Mouse (Mus musculus) Patski (cell line): ENCODE results near the gene Ahsa2. TPM values are rescaled to one million over a fixed set of nuclear protein-coding genes. Genes with fewer than 3 reads are reported as not detected.
"Not testable (repeated sequence)": the region's sequence is repeated elsewhere in the genome, so short reads cannot be mapped to it uniquely, and the experiment has no call there.

ENCODE experiments used
- ATAC-seq: fragments of 100-300 bp; one replicate; pipeline ENCODE4 v1.8.0; 2021
- CTCF ChIA-PET: fragments of 350-600 bp; sonication (Branson Sonifier 250); formaldehyde crosslinking; loops from one replicate; lab custom pipeline; 2022; ENCODE audit warnings: inconsistent platforms; lab: Charles Lee
- POLR2A ChIA-PET: fragments of 350-600 bp; sonication (Branson Sonifier 250); formaldehyde crosslinking; loops from one replicate; lab custom pipeline; 2022; ENCODE audit warnings: antibody characterized with exemption, inconsistent platforms; lab: Charles Lee
- DNase-seq: peaks from one replicate; pipeline ENCODE4 v3.0.0-alpha.2; 2011; ENCODE audit warnings: low read depth, low spot score
- H3K27me3 ChIP-seq: fragments of 371-371 bp; one replicate; pipeline ENCODE4 v1.5.1; 2021
- CTCF ChIP-seq: fragments of 100-300 bp; IDR thresholded peaks from one replicate; pipeline ENCODE4 v1.5.1; 2021
- in situ Hi-C: fragments of 300-500 bp; cut with MboI; formaldehyde crosslinking; loops from 3 replicates; pipeline ENCODE4 v1.11.1; 2018; ENCODE audit warnings: low pct_unique_long_range_greater_than_20kb, mixed read lengths
- polyA plus RNA-seq: library from polyadenylated mRNA; unstranded; gene quantifications from one replicate; pipeline ENCODE4 v1.2.3, GENCODE M21; 2021

The Ahsa2 gene
- 91.4 TPM for polyA plus RNA-seq

DNA sequence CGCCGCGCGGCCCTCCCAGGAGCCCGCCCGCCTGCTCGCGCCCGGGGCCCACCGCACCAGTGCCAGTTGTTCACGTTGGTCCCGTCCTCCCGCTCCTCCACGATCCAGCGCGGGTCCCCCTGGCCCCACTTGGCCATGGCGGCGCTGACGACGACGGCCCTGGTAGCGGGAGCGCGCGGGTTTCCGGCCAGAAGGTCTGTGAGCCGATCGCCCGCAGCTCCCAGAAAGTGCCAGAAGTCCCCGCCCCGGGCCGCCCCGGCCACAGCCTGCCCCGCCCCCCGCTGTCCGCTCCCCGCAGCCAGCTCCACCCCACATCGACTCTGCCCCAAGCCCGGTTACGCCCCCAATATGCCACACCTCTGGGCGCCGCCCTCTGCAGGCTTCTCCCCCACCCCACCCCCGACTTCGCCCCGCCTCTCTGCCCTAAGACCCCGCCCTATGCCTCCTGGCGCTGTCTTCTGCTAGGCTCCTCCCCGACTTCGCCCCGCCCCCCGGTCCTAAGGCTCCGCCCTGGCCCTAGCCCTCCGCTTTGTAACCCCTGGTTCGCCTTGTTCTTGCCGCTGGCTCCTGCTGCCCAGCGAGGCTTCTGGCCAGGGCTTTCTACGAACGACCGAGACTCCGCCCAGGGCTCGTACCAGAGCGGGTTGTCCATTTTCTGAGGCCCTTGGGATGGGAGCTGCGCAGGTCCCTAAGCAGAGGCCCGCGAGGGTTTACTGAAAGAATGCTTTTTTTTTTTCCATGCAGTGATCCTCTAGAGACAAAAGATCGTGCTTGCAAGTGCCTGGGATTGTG lies at the start of gene Ahsa2:
Gene Ahsa2, minus strand, starts transcription at position 313 of the 792 bp plus-strand sequence.
- peak; percentile 94 for ATAC-seq
- no peak for TF ChIP-seq CTCF
- DNase-seq, result peak; percentile 75
- H3K27me3 ChIP-seq, result no peaks in the 10 kb centered on the region
- CTCF ChIA-PET, result interaction anchor here (1.0 to 1.2 kb wide), 2 partner anchors 13 to 21 kb away, joined by 3 read pairs; no protein-coding TSS in a partner anchor
- in situ Hi-C loops, result loop anchor here (5.0 to 25.0 kb wide), 2 partner anchors 69 to 389 kb away; partner anchors contain the start of gene Papolg
- POLR2A ChIA-PET, result interaction anchor here (2.2 kb wide), 1 partner anchor 10 kb away, joined by 8 read pairs; no protein-coding TSS in a partner anchor

DNA sequence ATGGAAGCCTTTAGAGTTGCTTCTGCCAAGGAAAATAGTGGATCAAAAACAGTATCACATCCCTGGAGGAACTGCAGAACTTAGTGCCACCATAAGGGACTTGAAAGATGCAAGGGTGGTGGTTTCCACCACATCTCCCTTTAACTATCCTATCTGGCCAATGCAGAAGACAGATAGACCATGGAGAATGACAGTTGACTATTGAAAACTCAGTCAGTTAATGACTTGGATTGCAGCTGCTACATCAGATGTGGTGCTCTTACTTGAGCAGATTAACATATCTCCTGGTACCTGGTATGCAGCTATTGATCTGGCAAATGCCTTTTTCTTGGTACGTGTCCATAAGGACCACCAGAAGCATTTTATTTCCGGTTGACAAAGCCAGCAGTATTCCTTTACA lies 39.6 kb upstream of the Ahsa2 start:
- ChIA-PET POLR2A (no interaction called here), CTCF (interaction anchor here (1.5 kb wide), 1 partner anchor 20 kb away, joined by 3 read pairs; no protein-coding TSS in a partner anchor)
- ATAC-seq (no peak), DNase-seq (no peak)
- in situ Hi-C loops, result no loop called here
- H3K27me3 ChIP-seq, result peaks cover 17% of the 10 kb centered on the region
- no peak for TF ChIP-seq CTCF

DNA sequence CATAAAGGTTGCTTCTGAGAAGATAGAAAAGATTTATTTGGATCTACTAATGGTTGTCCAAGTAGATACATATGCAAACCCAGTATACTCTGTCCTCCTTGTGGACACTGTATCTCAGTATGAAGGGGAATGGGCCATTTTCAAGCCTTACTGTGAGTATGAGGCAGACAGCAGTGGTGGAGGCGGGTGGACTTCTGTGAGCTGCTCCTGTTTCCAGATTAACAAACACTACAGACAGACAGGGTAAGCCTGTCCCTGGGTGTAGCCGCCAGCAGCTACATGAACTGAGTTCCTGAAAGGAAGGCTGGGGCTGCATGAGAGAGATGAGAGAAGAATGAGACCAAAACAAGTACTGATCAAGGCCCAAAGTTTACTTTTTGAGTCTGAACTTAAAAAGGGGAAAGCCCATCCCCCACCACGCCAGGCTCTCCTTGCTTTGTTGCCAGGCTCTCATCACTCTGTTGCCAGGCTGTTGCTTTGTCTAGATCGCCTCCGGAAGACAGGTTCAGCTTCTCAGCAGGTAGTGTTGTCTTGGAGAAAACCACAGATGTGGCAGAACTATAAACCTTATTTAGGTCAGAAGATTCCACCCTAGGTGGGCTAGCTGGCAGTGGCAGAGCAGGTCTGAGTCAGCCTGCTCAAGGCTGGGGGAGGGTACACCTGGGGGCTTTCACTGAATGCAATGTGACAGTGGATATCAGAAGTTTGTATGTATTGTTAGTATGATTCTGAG lies 22.8 kb upstream of the Ahsa2 start, which contains the start of gene 1700093K21Rik:
Gene 1700093K21Rik, minus strand, starts transcription at position 683 of the 733 bp plus-strand sequence.
- DNase-seq, result no peak
- in situ Hi-C loops, result no loop called here
- H3K27me3 ChIP-seq, result peaks cover 6% of the 10 kb centered on the region
- CTCF ChIA-PET, result no interaction called here
- ATAC-seq, result no peak
- POLR2A ChIA-PET, result no interaction called here
- TF ChIP-seq CTCF, result no peak

- H3K27me3 ChIP-seq, result peaks cover 9% of the 10 kb centered on the region
- no peak for DNase-seq
- CTCF ChIA-PET, result interaction anchor here (1.5 kb wide), 1 partner anchor 15 kb away, joined by 4 read pairs; no protein-coding TSS in a partner anchor
- ATAC-seq, result no peak
- no peak for TF ChIP-seq CTCF
- in situ Hi-C loops, result no loop called here
- POLR2A ChIA-PET, result no interaction called here
Measured at GRCm38 (mm10) chr11:23518981-23519380, 21.2 kb upstream of the Ahsa2 start.

GRCm38 (mm10) chr11:23515315-23515714 lies 17.5 kb upstream of the Ahsa2 start:
- POLR2A ChIA-PET, result no interaction called here
- CTCF ChIA-PET, result no interaction called here
- in situ Hi-C loops, result no loop called here
- TF ChIP-seq CTCF, result no peak
- no peak for ATAC-seq
- DNase-seq, result no peak
- H3K27me3 ChIP-seq, result peaks cover 12% of the 10 kb centered on the region

DNA sequence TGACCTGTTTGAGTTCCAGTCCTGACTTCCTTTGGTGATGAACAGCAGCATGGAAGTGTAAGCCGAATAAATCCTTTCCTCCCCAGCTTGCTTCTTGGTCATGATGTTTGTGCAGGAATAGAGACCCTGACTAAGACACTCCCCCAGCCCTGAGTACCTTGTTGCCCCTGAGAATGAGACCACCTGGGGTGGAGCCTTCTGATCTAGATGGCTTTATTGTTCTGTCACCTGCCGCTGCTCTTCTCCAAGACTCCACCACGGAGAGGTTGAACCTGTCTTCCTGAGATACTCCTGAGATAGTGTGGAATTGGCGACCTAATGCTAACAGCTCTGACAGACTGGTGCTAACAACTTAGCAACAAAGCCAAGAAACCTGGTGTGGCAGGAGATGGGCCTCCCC lies 17.0 kb upstream of the Ahsa2 start:
- in situ Hi-C loops, CTCF ChIA-PET, POLR2A ChIA-PET, DNase-seq, ATAC-seq: not testable (repeated sequence)
- H3K27me3 ChIP-seq, result peaks cover 11% of the 10 kb centered on the region

- DNase-seq, H3K27me3 ChIP-seq, ATAC-seq, in situ Hi-C loops, CTCF ChIA-PET, POLR2A ChIA-PET: not testable (repeated sequence)
Measured at GRCm38 (mm10) chr11:23504801-23505200, 7.0 kb upstream of the Ahsa2 start.

DNA sequence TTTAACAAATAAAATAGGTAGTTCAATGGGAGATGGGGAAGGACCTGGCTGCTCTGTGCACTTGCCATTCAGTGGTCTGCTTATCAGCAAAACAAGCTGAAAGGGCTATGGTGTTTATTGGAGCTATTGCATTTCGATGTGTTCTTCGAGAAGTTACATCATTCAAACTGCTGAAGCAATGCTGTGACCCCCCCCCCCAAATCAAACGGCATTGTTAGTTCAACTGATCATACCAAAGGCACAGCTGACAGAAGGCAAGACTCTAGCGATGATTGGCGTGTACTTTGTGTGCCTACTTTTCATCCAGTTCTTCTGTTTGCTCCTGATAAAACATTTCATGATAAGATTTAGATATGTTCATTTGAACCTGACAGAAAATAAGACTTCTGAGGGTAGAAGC lies 779 bp upstream of the Ahsa2 start:
- in situ Hi-C loops, result loop anchor here (5.0 to 25.0 kb wide), 2 partner anchors 69 to 389 kb away; partner anchors contain the start of gene Papolg
- no peaks in the 10 kb centered on the region for H3K27me3 ChIP-seq
- ATAC-seq (no peak), DNase-seq (no peak)
- CTCF ChIA-PET, result interaction anchor here (1.2 kb wide), 1 partner anchor 12 kb away, joined by 3 read pairs; no protein-coding TSS in a partner anchor
- TF ChIP-seq CTCF, result no peak
- POLR2A ChIA-PET, result no interaction called here

- H3K27me3 ChIP-seq, result no peaks in the 10 kb centered on the region
- in situ Hi-C loops, result loop anchor here (5.0 to 25.0 kb wide), 2 partner anchors 70 to 390 kb away; partner anchors contain the start of gene Papolg
- DNase-seq (no peak), ATAC-seq (peak; percentile 67)
- ChIA-PET POLR2A (interaction anchor here (2.2 kb wide), 1 partner anchor 9 kb away, joined by 8 read pairs; no protein-coding TSS in a partner anchor), CTCF (interaction anchor here (1.0 to 1.3 kb wide), 2 partner anchors 21 to 510 kb away, joined by 3 read pairs; no protein-coding TSS in a partner anchor)
- no peak for TF ChIP-seq CTCF
Measured at GRCm38 (mm10) chr11:23497335-23497717, 504 bp downstream of the Ahsa2 start.

GRCm38 (mm10) chr11:23496661-23497060 lies 1.2 kb downstream of the Ahsa2 start:
- ChIA-PET POLR2A (interaction anchor here (2.2 kb wide), 1 partner anchor 9 kb away, joined by 8 read pairs; no protein-coding TSS in a partner anchor), CTCF (interaction anchor here (0.9 to 1.3 kb wide), 2 partner anchors 158 to 509 kb away, joined by 3 read pairs; no protein-coding TSS in a partner anchor)
- ATAC-seq (no peak), DNase-seq (no peak)
- in situ Hi-C loops, result loop anchor here (5.0 to 25.0 kb wide), 2 partner anchors 71 to 391 kb away; partner anchors contain the start of gene Papolg
- no peaks in the 10 kb centered on the region for H3K27me3 ChIP-seq
- no peak for TF ChIP-seq CTCF
